Mouse (Mus musculus): Measurements from ENCODE around the gene Traf3ip1.
"Not testable (repeated sequence)": the region's sequence is repeated elsewhere in the genome, so short reads cannot be mapped to it uniquely, and the experiment has no call there.

The Traf3ip1 gene

DNA sequence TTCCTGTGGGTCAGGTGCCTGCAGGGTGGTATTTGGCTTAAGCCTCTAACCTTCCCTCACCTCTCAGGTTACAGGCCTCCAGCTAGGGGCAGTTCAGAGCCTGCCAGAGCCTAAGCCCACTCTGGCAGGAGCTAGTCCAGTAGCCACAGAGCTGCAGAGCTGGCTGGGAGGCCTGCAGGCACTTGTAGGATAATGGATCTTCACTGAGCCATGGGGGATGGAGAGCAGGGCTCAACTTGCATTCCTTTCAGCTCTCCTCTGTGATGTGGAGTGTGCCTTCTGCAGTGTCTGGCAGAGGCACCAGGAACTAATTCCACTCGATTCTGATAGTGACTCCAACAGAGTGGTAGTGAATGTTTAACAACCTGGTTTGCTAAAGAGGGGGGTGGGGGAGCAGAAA is 29.2 kb upstream of the Traf3ip1 start:
- DNase-seq (ENCODE audit: low read depth, low spot score), result no peak

DNA sequence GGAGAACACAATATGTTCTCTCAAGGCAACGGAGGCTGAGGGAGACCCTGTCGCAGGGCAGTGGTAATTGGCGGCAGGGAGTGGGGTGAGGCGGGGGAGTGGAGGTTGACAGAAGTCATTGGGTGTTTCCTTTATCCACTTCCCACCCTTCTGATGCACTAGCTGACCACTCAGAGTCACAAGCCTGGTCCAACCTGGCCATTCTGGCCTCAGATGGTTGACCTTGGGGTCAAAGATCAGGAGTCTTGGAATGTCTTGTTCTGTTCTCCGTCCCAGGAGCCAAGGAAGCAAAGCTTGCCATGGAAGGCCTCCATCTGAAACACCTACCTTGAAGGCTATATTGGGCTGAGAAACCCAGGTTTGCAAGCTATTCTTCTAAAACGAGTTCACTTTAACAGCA is 28.3 kb upstream of the Traf3ip1 start:
- DNase-seq (ENCODE audit: low read depth, low spot score), result no peak

DNA sequence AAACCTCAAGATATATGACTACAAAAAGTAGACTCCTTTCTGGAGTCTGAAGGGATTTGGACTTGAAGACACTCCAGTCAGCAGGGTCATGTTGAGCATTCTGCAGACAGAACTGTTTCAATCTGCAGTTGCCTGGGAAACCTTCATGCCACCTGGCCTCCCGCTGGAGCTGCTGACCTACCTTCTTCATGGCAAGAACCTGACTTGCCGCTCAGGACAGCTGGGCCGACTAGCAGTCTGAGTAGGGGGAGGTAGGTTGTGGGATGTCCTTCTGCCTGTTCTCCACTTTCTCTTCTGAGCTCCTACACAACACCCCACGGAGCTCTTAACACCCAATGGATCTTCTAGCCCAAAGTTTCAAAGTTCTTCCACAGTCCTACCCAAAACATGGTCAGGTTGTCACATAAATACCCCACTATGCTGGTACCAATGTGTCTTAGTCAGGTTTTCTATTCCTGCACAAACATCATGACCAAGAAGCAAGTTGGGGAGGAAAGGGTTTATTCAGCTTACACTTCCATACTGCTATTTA is 24.5 kb upstream of the Traf3ip1 start:
- DNase-seq (ENCODE audit: low read depth, low spot score), result no peak

GRCm38 (mm10) chr1:91478145-91478544 is 16.3 kb upstream of the Traf3ip1 start:
- not testable (repeated sequence) for DNase-seq (ENCODE audit: low read depth, low spot score)

GRCm38 (mm10) chr1:91478958-91479357 is 15.5 kb upstream of the Traf3ip1 start:
- no peak for DNase-seq (ENCODE audit: low read depth, low spot score)

GRCm38 (mm10) chr1:91482616-91483211 is 11.7 kb upstream of the Traf3ip1 start:
- DNase-seq (ENCODE audit: low read depth, low spot score), result no peak

DNA sequence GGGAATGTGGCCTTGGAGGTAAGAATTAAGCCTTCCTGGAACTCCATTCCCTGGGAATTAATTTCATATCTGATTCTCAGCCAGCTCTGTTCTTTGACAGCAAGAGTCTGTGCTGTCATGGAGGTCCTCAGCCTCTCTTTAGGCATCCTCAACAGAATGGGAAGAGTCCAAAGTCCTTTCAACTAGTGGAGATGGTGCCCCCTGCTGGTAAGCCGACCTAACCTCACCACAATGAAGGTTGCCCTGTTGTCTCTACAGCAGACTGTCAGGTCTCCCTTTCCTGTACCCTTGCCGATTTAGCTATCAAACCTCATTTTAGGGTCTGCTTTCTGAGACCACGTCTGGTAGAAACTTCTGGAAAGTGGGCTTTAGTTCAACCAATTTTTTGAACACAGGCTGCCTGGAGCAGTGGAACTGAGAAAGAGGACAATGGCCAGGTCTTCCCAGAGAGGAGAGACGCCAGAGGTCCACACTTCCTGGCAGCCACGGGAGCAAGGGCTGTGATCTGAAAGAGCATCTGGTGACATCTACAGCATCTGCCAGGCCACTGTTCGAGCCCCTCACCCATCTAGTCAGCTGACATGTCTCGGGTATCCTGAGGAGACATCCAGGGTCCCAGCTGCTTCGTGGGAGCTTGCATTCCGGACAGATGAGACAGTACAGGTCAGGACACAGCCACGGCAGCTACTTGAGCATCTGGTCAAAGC is 11.0 kb upstream of the Traf3ip1 start:
- DNase-seq (ENCODE audit: low read depth, low spot score), result peak; percentile 46

DNA sequence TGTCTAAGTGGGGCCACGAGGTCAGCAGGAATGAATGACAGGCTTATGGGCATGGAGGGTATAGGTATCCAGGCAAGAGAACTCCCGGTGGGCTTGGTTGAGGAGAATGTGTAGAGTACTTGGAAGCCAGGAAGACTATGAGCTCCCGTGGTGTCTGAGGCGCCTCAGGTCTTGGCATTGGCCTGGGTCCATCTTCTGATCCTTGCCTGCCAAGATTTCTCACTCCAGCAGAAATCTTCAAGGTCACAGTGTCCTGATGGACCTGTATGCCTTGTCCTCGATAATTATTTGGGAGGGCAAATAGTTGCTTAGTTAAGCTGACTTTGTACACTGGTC is 10.5 kb upstream of the Traf3ip1 start:
- DNase-seq (ENCODE audit: low read depth, low spot score), result no peak

DNA sequence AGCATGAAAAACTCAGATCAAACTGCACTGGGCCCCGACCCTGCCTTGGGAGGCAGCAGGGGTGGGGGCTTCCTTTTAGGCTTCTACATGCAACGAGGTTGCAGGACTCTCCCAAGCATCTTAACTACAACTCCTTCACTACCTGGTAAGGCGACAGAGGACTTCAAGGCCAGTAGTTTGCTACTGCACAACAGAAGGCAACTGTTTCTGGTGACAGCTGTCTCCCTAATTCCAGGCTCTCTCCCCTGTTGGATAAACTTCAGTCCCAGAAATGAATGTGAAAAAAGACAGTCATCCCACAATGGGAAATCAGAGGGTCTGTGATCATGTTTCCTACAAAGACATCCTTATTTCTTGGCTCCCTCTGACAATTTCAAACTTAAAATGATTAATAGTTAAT is 9.0 kb upstream of the Traf3ip1 start:
- DNase-seq (ENCODE audit: low read depth, low spot score), result no peak

- DNase-seq (ENCODE audit: low read depth, low spot score), result no peak
Observed at GRCm38 (mm10) chr1:91486165-91486564, 8.3 kb upstream of the Traf3ip1 start.

- no peak for DNase-seq (ENCODE audit: low read depth, low spot score)
Observed at GRCm38 (mm10) chr1:91490322-91490721, 4.1 kb upstream of the Traf3ip1 start.

- DNase-seq (ENCODE audit: low read depth, low spot score), result no peak
Observed at GRCm38 (mm10) chr1:91492740-91493139, 1.7 kb upstream of the Traf3ip1 start.

- DNase-seq (ENCODE audit: low read depth, low spot score), result no peak
Observed at GRCm38 (mm10) chr1:91493938-91494337, 509 bp upstream of the Traf3ip1 start.

DNA sequence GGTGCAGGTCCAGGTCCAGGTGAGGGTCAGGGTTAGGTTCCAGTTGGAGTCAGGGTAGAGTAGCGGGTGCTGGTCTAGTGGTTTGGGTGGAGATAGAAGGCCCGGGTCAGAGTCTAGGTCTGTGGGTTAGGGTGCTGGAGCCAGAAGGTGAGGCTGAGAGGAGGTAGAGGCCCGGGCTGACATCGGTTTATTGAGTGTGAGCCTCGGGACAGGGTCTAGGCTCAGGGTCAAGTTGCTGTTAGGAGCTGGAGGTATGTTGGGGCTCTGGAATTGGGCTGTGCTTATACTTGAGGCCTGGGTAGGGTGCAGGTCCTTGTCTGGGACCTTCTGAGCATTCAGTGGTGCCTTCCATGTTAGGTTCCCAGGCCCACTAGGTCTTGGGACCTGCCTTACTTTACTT is 874 bp downstream of the Traf3ip1 start:
- no peak for DNase-seq (ENCODE audit: low read depth, low spot score)

- no peak for DNase-seq (ENCODE audit: low read depth, low spot score)
Observed at GRCm38 (mm10) chr1:91498579-91498978, 4.1 kb downstream of the Traf3ip1 start.

DNA sequence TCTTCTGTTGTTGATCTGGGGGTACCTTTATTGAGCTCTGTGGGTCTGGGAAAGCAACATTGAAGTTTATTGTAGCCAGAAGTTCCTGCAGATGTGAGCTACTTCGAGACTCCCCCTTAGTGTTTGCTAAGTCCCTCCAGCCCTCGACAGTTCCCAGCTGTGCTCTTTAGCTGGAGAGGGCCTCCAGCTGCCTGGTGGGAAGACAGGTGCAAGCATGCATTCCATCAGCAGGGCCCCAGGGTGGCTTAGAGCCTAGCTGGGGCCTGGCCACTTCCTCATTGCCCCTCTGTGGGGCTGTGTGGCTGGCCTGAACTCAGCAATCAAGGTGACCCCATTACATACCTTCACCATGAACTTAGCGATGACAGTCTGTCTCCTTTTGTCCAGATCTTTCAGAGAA is 10.2 kb downstream of the Traf3ip1 start:
- no peak for DNase-seq (ENCODE audit: low read depth, low spot score)

- DNase-seq (ENCODE audit: low read depth, low spot score), result no peak
Observed at GRCm38 (mm10) chr1:91514916-91515315, 20.5 kb downstream of the Traf3ip1 start.

DNA sequence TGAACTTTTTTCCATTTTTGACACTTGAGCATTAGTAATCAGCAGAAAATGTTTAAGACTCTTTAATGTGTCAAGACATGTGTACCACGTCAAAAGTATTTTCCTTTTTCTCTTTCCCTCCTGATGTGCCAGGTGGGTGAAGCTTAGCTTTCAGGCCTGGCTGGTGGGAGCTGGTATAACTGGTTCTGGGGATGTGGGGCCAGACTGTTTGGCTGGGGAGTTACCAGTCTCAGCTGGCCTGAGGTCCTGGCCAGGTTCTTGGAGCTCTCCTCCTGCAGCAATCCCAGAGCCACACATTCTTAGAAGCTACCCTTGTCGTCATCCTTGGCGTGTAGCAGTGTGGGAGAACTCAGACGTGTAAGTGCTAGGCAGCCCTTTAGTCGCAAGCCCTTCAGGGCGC is 21.2 kb downstream of the Traf3ip1 start:
- no peak for DNase-seq (ENCODE audit: low read depth, low spot score)

GRCm38 (mm10) chr1:91523759-91524158 is 29.3 kb downstream of the Traf3ip1 start:
- peak; percentile 42 for DNase-seq (ENCODE audit: low read depth, low spot score)

GRCm38 (mm10) chr1:91525838-91526237 is 31.4 kb downstream of the Traf3ip1 start:
- no peak for DNase-seq (ENCODE audit: low read depth, low spot score)

DNA sequence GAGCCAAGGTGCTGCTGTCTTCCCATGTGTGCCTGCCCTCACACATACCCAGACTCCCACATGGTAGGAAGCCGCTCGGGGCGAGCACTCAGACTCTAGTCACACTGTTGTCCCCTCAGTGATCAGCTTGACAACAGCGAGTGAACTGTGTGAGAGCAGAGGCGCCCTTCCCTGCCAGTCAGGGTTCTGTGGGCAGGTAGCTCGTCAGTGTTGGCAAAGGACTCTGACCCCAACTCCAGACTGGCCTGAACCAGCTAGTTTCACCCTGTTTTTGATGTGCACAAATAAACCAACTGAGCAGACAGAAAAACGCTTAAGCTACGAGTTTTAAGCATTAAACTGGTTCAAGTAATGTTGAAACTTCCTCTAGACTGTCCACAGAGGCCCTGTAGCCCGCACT is 35.7 kb downstream of the Traf3ip1 start:
- no peak for DNase-seq (ENCODE audit: low read depth, low spot score)

- no peak for DNase-seq (ENCODE audit: low read depth, low spot score)
Observed at GRCm38 (mm10) chr1:91532243-91532642, 37.8 kb downstream of the Traf3ip1 start.

GRCm38 (mm10) chr1:91532892-91533291 is 38.4 kb downstream of the Traf3ip1 start:
- peak; percentile 44 for DNase-seq (ENCODE audit: low read depth, low spot score)
